Mouse (Mus musculus) c-Kit-positive CD71-positive TER-119-negative erythroid progenitor cells, embryonic 14.5 days (primary cell): Measurements from ENCODE around the gene Ptprg.

Experiments
- DNase-seq: peaks from one replicate; pipeline ENCODE4 v3.0.0-alpha.2; 2013; ENCODE audit warnings: low read depth

Ptprg gene

DNA sequence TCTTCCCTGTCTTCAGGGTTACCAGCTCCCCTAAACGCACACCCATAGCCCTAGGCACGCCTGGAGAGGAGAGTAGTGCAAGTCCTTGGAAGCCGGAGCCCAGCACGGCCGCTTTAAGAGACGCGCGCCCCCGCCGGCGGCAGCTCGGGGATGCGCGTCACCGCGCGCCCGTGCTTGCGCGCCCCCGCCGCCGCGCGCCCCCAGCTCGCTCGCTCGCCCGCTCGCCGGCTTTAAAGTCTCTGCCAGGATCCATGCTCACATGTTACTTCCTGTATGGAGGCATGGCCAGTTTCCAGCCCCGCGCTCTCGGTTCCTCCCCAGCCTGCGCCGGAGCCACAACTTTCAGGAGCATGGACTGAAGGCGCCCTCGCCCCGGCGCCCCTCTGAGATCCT lies at the start of gene Ptprg:
Gene Ptprg, plus strand, starts transcription at position 260 of the 393 bp plus-strand sequence.
- no peak for DNase-seq

DNA sequence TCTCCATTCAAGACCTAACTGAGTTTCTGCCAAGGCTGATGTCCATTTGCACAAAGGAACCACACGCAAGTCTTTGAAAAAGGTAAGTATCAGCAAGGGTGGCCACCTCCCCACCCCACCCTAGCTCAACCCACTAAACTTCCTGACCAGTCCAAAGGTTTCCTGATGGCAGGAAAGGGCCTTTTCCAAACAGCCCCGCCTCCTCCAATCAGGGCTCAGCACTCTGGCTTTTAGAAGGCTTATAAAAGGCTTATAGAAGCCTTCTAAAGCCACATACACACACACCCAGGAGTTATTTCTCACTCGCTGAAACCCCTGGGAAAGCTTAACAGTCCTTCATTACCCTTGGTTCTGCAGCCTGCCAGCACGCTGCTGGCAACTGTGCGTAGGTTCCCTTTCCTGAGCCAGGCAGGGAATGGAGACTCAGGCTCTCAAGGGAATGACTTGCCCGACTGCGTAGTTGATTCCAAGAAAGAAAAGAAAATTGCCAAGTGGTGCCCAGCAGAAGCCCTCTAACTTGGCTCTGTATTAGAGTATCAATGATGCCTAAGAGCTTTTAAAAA lies 49.4 kb upstream of the Ptprg start:
- DNase-seq: no peak

DNA sequence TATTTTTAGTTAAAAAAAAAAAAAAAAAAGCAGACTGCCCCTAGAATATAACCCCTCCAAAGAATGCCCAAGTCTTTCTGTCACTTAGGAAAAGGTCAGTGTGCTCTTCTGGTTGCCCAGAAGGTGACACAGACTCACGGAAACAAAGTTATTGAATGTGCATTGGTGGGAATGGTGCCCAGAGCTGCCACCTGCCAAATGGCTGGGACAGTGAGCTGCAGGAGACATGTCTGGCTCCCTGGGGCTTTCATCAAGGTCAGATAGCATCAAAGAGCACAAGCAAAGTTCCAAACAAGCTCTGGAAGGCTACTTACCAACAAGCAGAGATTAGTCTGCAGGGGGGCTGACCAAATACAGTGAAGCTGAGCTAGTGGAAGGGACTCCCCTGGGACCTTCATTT lies 43.2 kb upstream of the Ptprg start:
- no peak for DNase-seq

DNA sequence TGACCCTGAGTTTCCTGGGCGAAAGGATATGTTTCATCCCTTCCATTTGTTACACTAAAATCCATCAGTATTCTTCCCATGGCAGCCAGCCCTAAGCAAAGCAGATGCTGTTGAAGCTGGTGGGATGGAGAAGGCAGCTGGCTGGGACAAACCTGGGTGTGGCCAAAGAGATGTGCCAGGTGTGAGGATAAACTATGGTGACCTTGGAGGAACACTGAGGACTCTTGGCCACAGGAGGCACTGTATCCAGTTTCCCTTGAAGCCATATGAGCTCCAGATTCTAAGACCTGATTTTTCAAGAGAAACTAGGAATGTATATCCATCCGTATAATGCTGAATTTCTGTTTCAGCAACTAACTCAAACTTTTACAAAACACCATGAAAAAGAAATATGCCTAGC lies 34.2 kb upstream of the Ptprg start:
- no peak for DNase-seq

DNA sequence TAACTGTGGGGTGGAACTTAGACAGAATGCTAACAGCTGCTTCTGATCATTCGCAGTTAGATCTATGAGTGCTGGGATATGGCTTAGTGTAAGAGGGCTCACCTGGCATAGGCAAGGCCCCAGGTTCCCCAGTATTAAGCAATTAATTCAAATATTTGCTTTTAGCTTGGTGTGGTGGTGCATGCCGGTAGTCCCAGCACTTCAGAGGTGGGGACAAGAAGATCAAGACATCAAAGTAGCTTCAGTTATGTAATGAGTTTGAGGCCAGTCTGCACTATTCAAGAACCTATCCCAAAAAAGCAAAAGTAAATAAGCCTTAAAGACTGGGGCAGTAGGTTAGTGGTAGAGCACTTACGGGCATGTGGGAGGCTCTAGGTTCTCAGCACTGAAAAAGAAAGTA lies 30.3 kb upstream of the Ptprg start:
- no peak for DNase-seq

DNA sequence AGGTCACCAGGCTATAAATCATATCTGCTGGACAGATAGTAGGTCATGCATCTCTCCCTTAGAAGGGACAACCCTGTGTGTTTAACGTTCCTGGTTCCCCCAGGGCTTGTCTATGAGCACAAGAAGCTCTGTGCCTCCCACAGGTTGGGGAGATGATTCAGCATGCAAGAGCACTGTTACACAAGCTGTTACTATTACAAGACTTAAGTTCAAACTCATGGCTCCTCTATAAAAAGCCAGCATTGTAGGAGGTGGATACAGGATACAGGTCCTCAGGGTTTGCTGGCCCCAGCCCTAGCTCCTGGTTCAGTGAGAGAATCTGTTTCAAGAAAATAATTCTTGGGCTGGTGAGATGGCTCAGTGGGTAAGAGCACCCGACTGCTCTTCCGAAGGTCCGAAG lies 23.7 kb upstream of the Ptprg start:
- DNase-seq: no peak

DNA sequence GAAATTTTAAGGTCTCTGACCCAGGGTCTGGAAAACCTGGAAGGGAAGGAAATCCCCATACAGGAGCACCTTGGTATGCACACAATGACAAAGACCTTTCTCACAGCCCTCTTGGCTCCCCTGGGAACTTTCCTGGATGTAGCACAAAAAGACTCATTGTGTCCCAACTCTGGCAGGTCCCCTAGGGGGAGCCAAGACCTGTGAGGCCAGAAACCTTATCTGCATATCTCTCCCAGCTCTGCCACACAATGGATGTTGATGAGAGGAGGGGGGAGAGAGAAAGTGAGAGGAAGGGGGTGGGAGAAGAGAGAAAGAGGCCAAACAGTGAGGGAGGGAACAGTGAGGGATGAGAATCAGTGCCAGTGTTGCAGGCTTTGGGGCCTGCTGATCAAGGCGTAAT lies 18.9 kb upstream of the Ptprg start:
- DNase-seq: no peak

DNA sequence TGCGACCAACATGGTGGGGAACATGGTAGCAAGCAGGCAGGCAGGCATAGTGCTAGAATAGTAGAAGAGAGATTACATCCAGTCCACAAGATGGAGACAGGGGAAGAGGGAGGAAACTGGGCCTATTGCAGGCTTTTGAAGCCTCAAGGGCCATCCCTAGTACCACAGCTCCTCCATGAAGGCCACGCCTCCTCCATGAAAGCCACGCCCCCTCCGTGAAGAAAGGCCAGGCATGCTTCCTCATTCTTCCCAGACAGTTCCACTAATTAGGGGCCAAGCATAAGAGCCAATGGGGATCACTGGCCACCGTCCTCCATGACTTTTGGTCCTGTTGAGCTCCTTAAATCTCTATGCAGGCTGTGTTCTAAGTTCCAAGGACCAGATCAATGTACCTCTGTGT lies 17.2 kb upstream of the Ptprg start:
- DNase-seq: no peak

DNA sequence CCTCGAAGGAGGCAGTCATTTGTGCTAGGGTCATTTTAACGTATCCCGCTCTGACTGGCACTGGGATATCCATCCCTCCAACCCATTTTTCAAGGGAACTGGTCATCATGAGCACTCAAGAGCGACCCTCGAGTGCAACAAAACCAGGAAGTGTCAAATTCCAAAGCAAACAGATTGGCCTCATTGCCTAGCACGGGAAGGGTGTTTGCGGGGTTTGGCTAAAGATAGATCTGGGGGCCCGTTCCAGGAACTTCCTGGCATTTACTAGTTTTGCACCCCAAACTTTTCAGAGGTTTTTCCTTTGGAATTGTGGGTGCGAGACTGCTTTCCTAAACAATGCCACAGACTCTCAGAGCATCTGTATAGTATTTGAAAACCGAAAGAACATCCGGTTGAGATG lies 1.4 kb upstream of the Ptprg start:
- no peak for DNase-seq

DNA sequence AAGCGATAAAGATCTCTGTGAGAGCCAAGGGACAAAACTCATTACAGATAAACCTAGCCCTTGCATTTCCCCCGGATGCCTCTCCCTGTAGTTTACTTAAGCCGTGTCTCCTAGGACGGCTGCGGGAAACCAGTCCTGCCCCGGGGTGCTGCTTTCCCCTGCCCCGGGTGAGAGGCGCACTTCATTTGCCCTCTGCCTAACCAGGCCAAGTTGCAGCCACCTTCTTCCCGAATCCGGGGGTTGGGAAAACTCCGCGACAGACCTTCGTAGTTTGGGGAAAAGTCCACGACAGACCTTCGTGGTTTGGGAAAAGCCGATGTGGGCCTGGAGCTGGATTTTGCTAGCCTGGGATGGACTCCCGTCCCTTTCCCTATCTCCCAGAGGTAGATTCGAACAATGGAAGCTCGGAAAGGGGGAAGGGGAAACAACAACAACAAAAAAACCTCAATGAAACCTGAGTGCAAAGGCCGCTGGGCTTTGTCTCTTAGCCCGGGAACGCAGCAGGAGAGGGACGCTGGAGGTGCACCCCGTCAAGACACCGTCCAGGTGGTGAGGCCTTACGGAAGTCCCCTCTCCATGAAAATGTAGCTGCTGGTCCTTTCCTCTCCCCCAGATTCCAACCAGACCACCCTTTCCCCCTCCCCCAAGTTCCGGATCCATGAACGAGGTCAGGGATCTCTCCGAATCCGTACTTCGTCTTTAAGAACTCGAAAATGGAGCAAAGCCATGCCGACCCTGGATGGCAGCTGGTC lies 635 bp upstream of the Ptprg start:
- no peak for DNase-seq

DNA sequence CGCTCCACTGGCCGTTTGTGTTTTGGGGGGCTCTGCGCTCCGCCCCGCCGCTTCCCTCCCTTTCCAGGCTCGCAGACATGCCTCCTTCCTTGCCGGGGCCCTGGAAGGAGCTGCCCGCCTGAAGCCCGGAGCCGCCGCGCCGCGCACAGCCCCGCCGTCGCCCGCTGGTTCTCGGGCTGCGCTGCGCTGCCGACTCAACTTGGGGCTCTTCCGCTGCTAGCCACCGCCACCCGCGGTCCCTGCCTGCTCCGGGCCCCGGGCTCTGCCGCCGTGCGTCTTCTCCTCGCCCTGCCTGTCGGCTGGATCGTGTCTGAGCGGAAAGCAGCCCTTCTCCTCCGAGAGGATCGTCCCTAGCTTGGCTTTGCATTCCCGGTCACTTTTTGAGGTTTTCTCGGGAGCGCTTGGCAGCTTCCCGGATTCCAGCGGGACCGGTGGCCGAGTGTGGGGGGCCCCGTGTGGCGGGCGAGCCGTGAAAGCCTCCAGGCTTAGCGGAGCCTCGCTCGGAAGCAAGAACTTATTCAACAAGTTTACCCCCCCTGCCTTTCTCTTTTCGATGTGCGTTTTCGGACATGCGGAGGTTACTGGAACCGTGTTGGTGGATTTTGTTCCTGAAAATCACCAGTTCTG lies 460 bp downstream of the Ptprg start:
- no peak for DNase-seq

DNA sequence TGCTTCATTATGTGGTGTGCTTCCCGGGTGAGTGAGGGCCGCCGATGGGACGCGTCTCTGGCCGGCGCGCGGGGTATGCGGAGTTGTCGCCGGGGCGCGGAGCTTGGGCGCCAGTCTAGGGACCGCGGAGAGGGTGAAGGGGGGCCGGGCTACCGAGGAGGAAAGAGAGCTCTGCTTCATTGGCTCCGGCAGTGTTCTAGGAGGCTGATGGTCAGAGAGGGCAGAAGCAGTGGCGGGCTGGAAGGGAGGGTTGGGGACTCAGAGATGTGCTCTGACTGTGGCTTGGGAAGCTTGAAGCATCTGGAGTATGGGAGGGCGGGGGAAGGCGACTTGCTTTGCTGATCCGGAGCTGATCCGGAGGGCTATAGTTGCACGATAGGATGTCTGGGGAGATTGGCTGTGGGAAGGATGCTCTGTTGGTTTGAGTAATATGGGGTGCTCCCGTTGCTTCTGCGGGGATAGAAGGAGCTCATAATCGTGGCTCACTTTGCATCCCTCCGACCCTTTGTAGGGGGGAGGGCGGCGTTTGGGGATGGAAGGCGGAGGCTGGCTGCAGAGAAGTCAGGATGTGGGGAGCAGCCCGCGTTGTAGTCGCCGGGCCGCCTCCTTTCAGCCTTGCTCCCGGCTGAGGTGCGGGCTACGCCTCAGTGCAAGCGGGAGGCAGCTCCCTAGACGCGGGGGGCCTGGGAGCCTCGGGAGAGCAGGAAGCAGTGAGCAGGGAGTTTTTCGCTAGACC lies 1.1 kb downstream of the Ptprg start:
- DNase-seq: no peak

DNA sequence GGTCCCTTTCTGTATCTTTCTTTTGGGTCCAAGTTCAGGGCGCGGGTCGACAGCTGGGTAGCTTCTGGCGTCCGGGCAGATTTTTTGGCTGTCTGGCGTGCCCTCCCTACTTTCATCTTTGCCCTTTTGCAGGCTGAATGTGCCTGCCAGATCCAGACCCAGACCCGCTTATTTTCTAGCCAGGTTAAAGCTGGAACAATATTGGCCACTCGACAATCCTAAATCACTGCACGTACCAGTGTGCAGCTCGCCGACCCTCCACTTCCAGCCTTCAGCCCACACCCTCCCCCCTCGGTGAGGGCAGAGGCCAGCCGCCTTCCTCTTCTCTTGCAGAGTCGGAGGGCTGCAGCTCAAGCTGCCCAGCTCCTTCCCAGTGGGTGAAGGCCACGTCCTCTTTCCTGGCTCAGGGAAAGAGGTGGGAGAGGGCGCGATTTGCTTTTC lies 1.7 kb downstream of the Ptprg start:
- DNase-seq: no peak

DNA sequence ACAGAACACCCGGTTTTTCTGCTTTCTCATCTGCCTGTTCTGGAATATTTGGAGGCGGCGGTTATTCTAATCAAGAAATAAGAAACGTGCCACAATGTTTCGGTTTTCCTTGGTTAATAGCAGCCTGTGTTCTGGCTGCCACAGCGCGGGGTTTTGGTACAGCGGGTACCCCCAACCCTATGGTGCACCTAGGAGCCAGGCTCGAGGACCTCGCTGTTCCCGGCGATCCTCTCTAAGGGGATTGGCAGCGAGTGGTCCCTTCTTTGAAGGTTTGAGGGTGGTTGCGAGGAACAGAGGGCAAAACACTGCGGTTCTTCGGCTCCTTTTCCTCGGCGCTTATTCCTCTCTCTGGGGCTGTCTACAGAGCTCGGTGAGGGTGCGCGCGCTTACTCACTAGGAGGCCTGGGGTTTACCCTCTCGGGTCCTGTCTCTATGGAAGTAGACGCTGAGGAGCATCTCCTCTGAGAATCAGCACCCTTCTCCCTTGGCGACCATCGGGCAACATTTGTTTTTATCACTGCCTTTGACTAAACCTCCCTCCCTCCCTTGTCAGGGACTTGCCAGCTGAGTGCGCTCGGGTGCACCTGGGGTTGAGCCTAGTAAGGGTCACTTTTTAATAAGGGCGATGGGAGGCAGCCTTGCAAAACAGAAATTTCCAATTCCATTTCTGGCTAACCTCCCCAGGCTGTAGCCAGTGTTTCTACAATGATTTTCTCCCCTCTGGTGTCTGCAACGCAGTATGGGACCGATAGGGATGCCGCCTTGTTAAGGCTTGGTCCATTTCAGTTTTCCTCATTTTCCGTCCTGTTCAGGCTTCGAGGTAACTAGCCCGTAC lies 2.4 kb downstream of the Ptprg start:
- no peak for DNase-seq

DNA sequence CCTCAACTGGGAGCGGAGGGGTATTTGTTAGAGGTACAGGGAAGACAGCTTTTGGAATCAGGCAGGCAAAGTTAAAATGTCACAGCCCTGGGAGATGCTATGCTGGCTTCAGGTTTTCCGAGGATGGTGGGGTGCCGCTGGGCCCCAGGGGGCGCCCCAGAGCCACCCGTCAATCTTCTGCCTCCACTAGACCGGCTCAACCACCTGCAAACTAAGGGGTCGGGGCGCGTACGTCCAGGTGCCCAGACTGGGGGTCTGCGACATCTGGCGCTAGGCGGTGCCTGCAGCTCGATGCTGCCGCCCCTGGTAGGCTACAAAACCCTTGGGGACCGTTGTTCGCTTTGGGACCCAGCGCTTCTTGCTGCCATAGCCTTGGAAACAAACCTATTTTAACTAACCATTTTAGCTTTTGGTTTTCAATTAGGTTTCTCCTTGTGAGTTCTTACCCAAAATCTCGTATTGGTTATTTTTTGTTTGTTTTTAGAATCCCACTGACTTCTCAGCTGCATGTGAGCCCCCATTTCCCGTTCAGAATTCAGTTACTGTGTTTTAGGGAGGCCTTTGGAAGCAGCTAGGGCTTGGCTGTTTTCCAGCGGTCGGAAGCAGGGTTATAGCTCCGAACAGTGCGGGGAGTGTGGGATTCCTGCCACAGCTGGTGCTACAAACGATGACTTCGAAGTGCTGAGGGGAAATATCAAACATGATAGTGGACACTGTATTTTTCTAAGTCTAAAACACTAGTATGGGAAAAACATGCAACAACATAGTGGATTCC lies 3.2 kb downstream of the Ptprg start:
- DNase-seq: no peak

DNA sequence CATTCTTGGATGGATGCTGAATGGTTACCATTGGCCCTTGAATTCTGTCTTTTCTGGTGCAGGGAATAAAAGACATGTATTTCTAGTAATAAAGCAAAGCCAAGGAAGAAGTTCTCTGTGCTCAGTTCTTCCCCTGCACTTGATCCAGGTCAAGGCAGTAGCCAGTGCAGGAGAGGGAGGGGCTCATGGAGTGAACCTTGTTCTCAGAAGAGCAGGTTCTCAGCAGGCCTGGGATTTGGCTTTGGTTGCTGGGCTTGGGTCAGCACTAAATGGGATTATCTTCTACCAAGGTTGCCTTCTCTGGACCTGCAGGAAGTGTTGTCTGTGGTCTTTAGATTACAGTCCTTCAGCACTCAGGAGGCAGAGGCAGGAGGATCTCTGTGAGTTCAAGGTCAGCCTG lies 5.2 kb downstream of the Ptprg start:
- no peak for DNase-seq

DNA sequence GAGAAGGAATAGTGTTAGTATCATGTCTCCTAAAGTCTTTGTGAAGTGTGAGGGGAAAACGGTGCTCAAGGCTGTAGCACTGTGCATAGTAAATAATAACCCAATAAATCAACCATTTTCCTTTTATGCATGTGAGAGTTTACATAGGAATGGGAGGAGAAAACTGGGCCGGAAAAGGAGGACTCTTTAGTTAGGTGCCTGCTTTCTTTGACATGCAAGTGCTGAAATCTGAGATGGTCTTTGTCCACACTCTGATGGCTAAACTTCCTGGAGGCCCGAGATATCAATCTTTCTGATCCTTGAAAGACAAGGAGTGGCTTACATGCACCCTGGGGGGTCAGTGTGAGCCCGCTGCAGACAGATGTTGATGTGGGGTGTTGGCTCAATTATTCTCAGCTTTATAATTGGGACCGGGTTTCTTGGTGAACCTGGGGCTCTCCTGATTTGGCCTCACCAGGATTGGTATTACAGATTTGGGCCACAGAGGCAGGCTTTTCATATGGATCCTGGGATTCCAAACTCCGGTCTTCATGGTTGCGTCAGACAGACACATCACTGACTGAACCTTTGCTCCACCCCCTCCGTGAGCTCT lies 7.4 kb downstream of the Ptprg start:
- no peak for DNase-seq

DNA sequence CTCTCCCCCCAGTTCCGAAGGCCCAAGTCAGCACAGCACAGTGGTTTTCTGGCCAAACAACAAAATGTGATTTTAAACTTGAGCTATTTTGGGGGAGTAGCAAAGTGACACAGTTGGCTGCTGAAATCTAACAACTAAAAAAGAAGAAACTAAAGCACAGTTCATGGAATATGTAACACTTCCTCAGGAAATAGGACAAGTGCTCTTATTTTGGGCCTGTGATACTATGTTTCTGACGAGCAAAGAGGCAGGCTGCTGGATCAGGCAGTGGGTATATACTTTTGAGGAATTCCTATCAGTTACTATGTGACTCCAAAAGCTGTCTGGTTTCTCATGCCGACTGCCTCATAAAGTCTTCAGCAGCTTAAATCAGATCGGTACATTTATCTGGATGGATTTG lies 8.1 kb downstream of the Ptprg start:
- no peak for DNase-seq

DNA sequence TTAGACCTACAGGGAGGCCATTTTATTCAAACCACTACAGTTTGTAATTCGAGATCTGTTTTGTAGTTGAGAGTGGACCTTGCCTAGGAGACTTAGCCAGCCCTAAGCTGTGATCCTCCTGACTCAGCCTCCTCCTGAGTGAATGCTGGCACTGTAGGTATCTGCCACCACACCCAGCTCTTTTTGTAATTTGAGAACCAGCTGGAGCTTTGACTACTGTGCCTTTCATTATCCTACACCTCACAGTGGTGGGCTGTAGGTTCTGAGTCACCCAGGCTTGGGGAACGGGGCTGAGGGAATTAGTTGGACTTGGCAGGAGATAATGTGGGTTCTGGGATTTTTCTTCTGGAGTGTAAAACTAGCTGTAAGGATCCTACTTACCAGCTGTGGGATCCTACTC lies 9.5 kb downstream of the Ptprg start:
- no peak for DNase-seq

DNA sequence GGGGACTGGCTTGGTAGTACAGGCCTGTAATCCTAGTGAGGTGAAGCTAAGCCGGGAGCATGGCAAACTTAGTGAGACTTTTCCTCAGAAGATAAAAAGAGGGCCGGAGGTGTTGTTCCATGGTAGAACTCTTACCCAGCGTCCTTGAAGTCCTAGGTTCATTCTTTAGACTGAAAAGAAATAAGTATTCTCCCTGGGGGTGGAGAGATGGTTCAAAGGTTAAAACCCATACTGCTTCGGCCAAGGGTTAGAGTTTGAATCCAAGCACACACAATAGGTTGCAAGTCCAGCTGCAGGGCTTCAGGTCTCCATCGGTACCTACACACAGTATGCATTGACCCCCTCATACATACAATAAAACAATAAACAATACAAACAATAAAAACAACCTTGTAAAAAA lies 10.3 kb downstream of the Ptprg start:
- no peak for DNase-seq

DNA sequence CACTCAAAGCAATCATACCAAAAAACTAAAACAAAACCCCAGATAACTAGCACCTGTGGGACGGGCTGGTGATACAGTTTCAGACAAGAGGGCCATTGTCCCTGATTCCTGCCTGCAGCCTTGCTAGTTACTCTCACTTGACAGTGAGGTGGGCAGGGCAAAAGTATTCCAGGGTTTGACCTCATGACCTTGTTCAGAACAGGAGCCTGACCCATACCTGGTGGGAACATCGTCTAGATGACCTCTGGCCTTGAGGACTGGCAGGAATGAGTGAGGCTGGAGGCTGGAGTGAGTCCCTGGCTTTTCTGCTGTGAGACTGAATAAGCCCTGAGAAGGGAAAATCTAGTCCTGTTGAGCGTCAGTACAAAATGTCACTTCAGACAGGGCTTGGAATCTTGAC lies 11.1 kb downstream of the Ptprg start:
- DNase-seq: no peak
